Mouse (Mus musculus) cerebellum, postnatal 14 days (tissue): Measurements from ENCODE around the gene Iqca.

Experiments
- DNase-seq, 2 experiments: peaks; one replicate each; pipeline ENCODE4 v3.0.0; 2021; ENCODE audit warnings: mixed read lengths in 2 of 2

The Iqca gene

GRCm38 (mm10) chr1:90131982-90132381, 21.2 kb downstream of the Iqca start:
- DNase-seq, result no peak

- DNase-seq, result no peak
Observed at GRCm38 (mm10) chr1:90124561-90124960, 28.6 kb downstream of the Iqca start.

GRCm38 (mm10) chr1:90120706-90121105, 32.5 kb downstream of the Iqca start:
- no peak for DNase-seq

DNA sequence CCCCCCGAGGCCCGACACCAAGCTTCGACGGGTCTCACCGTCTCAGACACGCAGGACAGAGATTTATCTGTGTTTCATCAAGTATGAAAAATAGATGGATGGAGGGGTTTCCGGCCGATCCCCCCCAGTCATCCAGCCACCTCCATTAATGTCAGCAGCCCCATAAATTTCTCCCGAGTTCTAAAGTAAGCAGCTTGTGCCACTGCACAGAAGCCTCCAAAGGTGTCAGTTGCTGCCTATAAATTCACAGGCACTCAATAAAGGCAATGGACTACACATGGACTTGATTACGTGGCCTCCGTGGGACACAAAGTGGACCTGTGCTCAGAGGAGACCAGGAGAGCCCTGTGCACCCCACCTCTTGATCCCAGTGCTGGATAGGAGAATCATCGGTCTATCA, 34.0 kb downstream of the Iqca start:
- no peak for DNase-seq

DNA sequence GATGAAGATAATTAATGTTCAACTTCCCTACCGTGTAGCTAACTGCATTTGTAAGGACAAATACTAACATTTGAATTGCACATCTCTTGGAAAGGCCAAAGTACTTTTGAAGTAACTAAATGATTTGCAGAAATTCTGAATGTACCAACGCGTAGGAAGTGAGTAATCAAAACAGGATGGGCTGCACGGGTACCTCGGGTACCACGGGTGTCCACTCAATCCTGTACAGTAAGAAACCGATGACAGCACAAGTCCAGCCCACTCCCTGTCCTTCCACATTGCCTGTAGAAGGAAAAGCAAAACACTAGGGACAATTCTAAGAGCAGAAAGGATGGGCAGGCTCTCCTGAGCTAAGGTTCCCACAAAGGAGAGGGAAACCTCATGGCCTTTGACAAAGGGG, 36.0 kb downstream of the Iqca start:
- DNase-seq, result no peak

GRCm38 (mm10) chr1:90114586-90114985, 38.6 kb downstream of the Iqca start:
- no peak for DNase-seq

GRCm38 (mm10) chr1:90113655-90114244, 39.5 kb downstream of the Iqca start:
- no peak for DNase-seq

GRCm38 (mm10) chr1:90112669-90113068, 40.5 kb downstream of the Iqca start:
- DNase-seq, result no peak

DNA sequence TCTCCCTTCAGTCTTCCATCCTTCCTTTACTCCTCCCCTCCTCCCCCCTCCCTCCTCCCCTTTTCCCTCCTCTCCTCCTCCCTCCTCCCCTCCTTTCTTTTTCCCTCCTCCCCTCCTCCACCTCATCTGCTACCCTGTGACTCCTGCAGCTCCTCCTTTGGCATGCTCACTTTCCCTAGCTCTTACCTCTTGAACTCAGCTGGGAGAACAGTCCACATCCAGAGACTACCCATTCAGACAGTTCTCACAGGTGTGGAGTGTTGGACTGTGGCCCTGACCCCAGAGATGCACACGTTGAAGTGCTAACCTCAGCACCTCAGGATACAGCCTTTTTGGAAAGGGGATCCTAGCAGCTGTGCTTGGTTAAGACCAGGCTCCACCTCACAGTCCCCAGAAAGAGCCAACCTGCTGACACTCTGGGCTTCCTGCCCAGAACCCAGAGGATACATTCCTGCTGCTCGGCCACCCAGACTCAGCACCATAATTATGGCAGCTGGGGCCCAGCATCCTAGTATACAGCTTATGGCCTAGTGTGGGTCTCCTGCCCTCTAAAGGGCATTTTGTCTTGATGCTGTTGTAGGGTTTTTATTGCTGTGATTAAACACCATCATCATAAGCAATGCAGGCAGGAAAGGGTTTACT, 41.9 kb downstream of the Iqca start:
- DNase-seq, result peak; percentile 53 to 63

- no peak for DNase-seq
Observed at GRCm38 (mm10) chr1:90103896-90104487, 49.2 kb downstream of the Iqca start.

GRCm38 (mm10) chr1:90100360-90101232, 52.6 kb downstream of the Iqca start:
- DNase-seq, result no peak

GRCm38 (mm10) chr1:90092816-90093493, 60.2 kb downstream of the Iqca start:
- DNase-seq, result no peak

DNA sequence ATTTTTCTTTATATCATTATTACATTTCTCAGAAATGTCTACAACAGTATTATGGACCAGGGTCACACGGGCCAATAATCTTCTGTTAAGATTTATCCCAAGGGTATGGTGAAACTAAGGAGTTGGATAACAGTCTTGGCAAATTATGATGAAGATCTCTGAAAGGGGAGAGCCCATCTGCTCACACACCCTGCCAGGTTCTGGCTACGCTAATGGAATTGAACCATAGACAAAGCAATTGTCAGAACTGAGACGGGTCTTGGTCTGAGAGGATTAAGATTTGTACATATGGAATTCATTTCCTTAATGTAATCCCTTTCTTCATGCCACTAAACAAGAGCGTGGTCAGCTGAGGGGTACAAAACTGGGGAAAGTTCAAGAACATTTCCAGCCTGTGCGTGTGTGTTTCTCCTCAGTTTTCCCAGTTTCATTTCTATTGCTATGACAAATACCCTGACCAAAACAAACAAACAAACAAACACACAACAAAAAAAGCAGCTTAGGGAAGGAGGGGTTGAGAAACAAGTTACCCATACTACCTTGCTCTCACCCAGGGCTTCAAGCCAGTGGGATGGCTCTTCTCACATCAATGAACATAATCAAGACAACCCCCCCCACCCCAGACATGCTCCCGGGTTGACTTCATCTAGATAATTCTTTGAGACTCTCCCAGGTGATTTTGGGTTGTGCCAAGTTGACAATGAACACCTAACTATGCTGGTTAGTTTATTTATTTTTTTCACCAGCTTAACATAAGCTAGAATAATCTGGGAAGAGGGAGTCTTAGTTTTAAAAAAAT, 64.8 kb downstream of the Iqca start:
- peak; percentile 60 to 69 for DNase-seq

GRCm38 (mm10) chr1:90086461-90086860, 66.7 kb downstream of the Iqca start:
- peak; percentile 37 to 64 for DNase-seq

DNA sequence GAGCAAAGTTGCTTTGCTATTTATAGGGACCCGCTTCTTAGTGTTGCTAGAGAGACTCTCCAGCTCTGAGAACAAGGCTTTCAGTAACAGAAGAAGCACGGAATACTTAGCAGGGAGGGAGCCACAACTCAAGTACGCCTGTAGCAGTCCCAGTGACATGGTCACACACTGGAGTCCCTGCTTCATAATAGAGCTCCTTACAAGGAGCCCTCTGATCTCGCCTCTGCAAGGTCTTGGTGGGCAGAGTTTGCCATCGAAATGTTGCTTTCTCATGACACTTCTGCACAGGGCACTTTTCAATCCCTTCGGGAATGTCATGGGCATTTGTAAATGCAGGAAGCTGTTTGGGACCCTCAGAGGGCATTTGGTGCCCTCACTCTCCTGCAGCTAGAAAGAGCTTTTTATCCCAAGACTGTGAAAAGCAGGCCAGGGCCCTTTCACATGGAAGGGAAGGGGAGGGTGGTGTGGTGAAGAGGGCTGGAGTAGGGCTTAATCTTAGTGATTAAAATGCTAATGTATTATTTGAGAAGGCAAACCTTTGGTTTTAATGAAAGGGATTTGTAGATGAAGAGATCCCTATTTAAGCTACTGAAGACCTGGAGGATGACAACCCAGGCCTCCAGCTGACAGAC, 67.6 kb downstream of the Iqca start:
- no peak for DNase-seq

GRCm38 (mm10) chr1:90076291-90076690, 76.9 kb downstream of the Iqca start:
- peak; percentile 70 to 78 for DNase-seq

- no peak for DNase-seq
Observed at GRCm38 (mm10) chr1:90074779-90075178, 78.4 kb downstream of the Iqca start.

- DNase-seq, result peak; percentile 59 to 73
Observed at GRCm38 (mm10) chr1:90071812-90072580, 81.2 kb downstream of the Iqca start.

GRCm38 (mm10) chr1:90060599-90060998, 92.6 kb downstream of the Iqca start:
- DNase-seq, result peak; percentile 78 to 82

DNA sequence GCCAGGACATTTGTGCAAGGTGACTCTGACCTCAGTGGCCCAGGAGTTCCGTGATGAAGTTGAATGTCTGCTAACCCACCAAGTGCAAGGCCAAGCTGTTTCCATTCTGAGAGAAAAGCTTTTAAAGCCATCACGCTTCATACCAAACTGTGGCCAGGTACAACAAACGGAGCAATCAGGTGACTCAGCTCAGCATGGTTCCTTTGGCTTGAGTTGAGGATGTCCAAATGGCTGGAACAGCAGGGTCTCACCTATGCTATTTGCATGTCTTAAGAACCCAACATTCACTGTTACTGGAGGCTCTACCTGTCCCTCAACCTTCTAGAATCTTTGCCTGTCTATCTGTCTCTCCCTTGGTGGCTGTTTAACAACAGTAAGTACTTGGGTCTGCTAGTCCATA, 93.1 kb downstream of the Iqca start:
- no peak for DNase-seq

DNA sequence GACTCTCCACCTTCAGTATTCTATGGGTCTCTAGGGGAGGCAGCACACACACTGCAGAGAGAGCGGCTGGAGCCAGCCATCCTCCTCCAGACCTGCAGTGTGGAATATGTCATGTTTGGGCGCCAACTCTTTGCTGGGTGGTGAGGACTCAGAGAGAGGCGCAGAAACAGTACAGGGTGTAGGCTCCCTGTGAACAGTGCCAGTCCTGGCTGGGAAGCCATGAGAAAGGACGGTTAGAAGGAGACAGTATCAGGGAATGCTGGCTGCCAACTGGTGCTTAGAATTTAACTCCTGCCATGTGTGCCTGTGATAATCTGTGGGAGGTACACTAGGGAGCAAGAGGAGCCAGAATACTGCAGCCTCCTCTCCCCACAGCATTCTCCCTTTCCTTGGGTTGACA, 98.2 kb downstream of the Iqca start:
- no peak for DNase-seq
